Mouse (Mus musculus) kidney, embryonic 14.5 days (tissue): ENCODE data around the gene Rpl22l1. TPM values are rescaled to one million over a fixed set of nuclear protein-coding genes. Genes with fewer than 3 reads are reported as not detected.
"Not testable (repeated sequence)": the region's sequence is repeated elsewhere in the genome, so short reads cannot be mapped to it uniquely, and the experiment has no call there.

Source experiments
- ATAC-seq: fragments of 200-750 bp; cut with Nextera tagmentation; 2 replicates; pipeline ENCODE4 v1.8.0; 2017; ENCODE audit warnings: moderate number of reproducible peaks, mild to moderate bottlenecking, moderate TSS enrichment, moderate library complexity; ENCODE audit not compliant: low FRiP score, low TSS enrichment
- H3K27ac ChIP-seq: fragments of 300-500 bp; sonication (generic); 2 replicates; pipeline ENCODE4 v1.5.1; 2014; ENCODE audit warnings: low read depth, mild to moderate bottlenecking, low read length, moderate library complexity, mixed read lengths
- H3K27me3 ChIP-seq: fragments of 300-500 bp; sonication (generic); 2 replicates; pipeline ENCODE4 v1.6.1; 2014; ENCODE audit warnings: mild to moderate bottlenecking, low read length; ENCODE audit not compliant: control insufficient read depth, insufficient read depth
- H3K36me3 ChIP-seq: fragments of 300-500 bp; sonication (generic); 2 replicates; pipeline ENCODE4 v1.6.1; 2014; ENCODE audit warnings: low read length, mixed read lengths; ENCODE audit not compliant: control insufficient read depth, insufficient read depth
- H3K4me1 ChIP-seq: fragments of 300-500 bp; sonication (generic); 2 replicates; pipeline ENCODE4 v1.6.1; 2014; ENCODE audit warnings: low read length, mixed read lengths; ENCODE audit not compliant: control insufficient read depth, insufficient read depth
- H3K4me2 ChIP-seq: fragments of 300-500 bp; sonication (generic); replicated peaks from 2 replicates; pipeline ENCODE4 v1.6.1; 2014; ENCODE audit warnings: low read depth, mild to moderate bottlenecking, low read length
- H3K4me3 ChIP-seq: fragments of 300-500 bp; sonication (generic); 2 replicates; pipeline ENCODE4 v1.5.1; 2014; ENCODE audit warnings: mild to moderate bottlenecking, low read length
- H3K9ac ChIP-seq: fragments of 300-500 bp; sonication (generic); 2 replicates; pipeline ENCODE4 v1.6.1; 2014; ENCODE audit warnings: low read depth, mild to moderate bottlenecking, low read length, moderate library complexity
- H3K9me3 ChIP-seq: fragments of 300-500 bp; sonication (generic); 2 replicates; pipeline ENCODE4 v1.6.1; 2016; ENCODE audit warnings: low read length; ENCODE audit not compliant: control insufficient read depth
- WGBS: fragments of 180-500 bp; shearing (Covaris S2); extraction: QIAGEN DNeasy Blood & Tissue Kit; methylation state at CpG from one replicate; pipeline ENCODE4 v1.1.7; 2014; 5-methylcytosine and 5-hydroxymethylcytosine counted together
- polyA plus RNA-seq: library from polyadenylated mRNA; unstranded; fragments of >200 nt; fragmentation: Nextera tagmentation; extraction: Ambion mirVana; gene quantifications from 2 replicates; pipeline ENCODE4 v1.2.1, GENCODE M21; 2014

Gene Rpl22l1
- polyA plus RNA-seq: 514 and 811 TPM in 2 replicates

DNA sequence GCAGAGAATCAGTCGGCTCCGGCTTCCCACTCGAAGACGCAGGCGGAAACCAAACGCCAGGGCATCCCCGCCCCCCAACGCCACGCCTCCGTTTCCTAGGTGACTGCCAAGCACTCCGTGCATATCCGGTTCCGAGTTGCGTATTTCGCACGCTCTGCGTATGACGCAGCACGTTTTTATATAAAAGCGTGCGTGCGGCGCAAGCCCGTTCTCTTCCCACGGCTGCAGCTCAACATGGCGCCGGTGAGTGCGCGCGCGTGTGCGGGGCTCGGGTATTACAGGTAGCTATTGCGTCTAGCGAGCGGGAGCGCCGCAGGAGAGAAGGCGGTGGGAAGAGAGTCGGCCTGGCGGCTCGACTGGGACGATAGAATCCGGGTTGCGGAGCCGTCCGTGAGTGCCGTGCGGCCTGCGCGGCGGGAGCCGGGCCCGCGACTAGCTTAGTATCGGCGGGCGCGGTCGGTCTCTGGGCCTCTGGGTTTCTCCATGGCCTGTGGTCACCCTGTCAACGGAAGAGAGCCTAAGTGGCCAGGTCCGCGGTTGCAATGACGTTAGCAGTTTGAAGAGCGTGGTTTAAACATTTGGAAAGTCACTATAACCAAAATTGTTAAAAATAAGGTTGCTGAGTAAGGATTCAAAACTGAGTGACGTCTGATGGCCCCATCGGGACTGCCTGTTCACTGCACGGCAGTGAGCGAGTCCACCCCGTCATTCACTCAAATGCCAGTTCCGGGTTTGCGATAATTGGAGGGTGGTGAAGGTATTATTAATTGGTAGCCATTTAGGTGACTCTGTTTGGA, at the start of gene Rpl22l1:
TSS of gene Rpl22l1 (plus strand) at position 136 of the 797 bp plus-strand sequence.
- Histone ChIP-seq H3K27ac (peak within 1 kb of the TSS; percentile 71), H3K9me3 (no peaks in the 10 kb centered on the region), H3K27me3 (no peaks in the 10 kb centered on the region), H3K4me2 (peak within 1 kb of the TSS; percentile 68), H3K4me3 (peak within 1 kb of the TSS; percentile 92), H3K36me3 (peaks cover 27% of the 10 kb centered on the region), H3K9ac (peak within 1 kb of the TSS; percentile 95), H3K4me1 (no peaks in the 10 kb centered on the region; the same call in 1 of the 2 replicates)
- ATAC-seq: peak; percentile 100
- under 1% methylated on average over 72 of the region's 72 CpGs for WGBS

DNA sequence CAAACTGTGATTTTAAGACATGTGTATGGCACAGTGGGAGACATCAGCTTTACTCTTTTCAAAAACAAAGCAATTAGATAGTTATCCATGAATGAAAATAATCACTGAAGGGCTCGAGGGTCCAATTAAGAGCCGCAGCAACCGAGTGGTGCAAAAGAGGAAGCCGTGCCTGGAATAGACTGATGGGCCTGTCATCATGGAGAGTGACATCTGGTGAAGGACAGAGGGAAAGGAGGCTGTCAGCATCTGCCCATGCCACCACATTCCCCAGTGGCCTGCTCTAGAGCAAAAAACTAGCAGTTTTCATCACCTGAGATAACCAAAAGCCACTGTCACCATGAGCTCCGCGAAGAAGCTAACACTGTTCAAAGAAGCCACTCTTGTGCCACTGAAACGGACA, 49.8 kb upstream of the Rpl22l1 start:
- no peaks in the 10 kb centered on the region for H3K4me1 ChIP-seq
- WGBS: 84% methylated on average over 7 of the region's 7 CpGs
- H3K27me3 ChIP-seq: no peaks in the 10 kb centered on the region
- no peak for ATAC-seq
- no peaks in the 10 kb centered on the region for H3K36me3 ChIP-seq
- no peak overlapping the region for H3K4me2 ChIP-seq
- H3K9me3 ChIP-seq: no peaks in the 10 kb centered on the region
- no peak overlapping the region for H3K27ac ChIP-seq
- H3K9ac ChIP-seq: no peak overlapping the region
- H3K4me3 ChIP-seq: no peak overlapping the region

DNA sequence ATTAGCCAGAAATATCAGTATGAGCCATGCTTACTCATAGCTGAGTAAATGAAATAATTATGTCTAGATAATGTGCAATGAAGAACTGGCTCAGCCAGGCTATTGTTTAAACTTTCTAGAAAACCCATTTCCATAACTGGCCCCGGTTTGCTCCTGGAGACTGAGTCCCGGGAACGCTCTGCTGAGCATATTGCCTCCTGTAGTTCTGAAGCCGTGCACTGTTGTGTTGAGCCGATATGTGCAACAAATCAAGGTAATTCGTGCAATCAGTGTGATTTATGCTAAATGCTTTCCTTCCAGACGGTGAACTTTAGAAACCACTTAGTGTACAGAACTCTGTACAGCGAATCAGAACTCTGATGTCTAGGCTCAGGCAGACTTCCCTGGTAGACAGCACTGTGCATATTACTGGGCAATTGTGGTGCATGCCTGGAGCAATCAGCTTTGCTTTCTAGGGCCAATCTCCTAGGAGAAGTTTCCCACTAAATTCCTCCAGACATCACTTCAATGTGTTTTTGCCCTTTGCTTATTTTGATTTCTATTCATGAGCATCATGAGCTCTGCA, 43.9 kb upstream of the Rpl22l1 start:
- Histone ChIP-seq H3K9me3 (no peaks in the 10 kb centered on the region), H3K4me2 (no peak overlapping the region), H3K36me3 (no peaks in the 10 kb centered on the region), H3K27me3 (no peaks in the 10 kb centered on the region), H3K9ac (no peak overlapping the region), H3K4me1 (no peaks in the 10 kb centered on the region), H3K4me3 (no peak overlapping the region), H3K27ac (no peak overlapping the region)
- ATAC-seq: no peak
- 32% methylated on average over 8 of the region's 8 CpGs for WGBS

DNA sequence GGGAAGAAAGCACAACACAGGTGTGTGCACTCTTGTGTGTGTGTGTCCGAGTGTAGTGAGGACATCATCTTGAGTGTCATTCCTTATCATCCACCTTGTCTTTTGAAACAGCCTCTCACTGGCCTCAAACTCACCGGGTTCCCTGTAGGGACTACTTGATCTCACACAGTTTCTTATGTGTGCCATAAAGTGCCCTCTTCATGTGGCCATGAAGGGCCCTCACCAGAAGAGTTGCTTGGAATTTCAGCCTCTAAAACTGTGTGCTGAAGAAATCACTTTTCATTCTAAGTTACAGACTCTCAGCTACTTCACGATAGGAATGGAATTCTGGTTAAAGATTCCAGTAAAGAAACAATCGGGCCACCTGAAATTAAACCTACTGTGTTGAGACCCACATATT, 38.3 kb upstream of the Rpl22l1 start:
- ATAC-seq: no peak
- H3K4me1 ChIP-seq: no peaks in the 10 kb centered on the region
- 93% methylated on average over 4 of the region's 4 CpGs for WGBS

DNA sequence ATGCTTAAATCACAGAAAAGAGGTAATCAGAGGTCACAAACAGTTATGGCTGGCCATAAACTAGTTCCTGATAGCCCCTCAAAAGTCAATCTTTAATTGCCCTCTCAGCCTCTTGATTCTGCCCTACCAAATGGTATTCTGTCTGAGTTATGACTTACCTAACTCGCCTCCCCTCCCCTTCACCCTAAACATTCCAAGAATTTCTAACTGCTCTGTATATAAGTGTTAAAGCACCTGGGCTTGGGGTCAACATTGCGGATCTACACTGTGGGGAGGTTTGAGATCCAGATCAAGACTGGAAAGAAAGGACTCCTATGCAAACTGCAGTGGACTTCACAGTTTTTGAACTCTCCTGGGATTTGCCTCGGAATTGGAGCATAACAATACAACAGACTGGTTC, 37.0 kb upstream of the Rpl22l1 start:
- H3K36me3 ChIP-seq: no peaks in the 10 kb centered on the region
- H3K9ac ChIP-seq: no peak overlapping the region
- H3K27me3 ChIP-seq: no peaks in the 10 kb centered on the region
- no peaks in the 10 kb centered on the region for H3K4me1 ChIP-seq
- no peak overlapping the region for H3K4me2 ChIP-seq
- H3K4me3 ChIP-seq: no peak overlapping the region
- no peak for ATAC-seq
- WGBS: 57% methylated on average over 3 of the region's 3 CpGs
- H3K27ac ChIP-seq: no peak overlapping the region
- H3K9me3 ChIP-seq: no peaks in the 10 kb centered on the region

More for the DNA sequence above, 38.3 kb upstream of the Rpl22l1 start:
- Histone ChIP-seq H3K9me3 (no peaks in the 10 kb centered on the region), H3K27ac (no peak overlapping the region), H3K36me3 (no peaks in the 10 kb centered on the region), H3K4me3 (no peak overlapping the region), H3K9ac (no peak overlapping the region), H3K27me3 (no peaks in the 10 kb centered on the region), H3K4me2 (no peak overlapping the region)

DNA sequence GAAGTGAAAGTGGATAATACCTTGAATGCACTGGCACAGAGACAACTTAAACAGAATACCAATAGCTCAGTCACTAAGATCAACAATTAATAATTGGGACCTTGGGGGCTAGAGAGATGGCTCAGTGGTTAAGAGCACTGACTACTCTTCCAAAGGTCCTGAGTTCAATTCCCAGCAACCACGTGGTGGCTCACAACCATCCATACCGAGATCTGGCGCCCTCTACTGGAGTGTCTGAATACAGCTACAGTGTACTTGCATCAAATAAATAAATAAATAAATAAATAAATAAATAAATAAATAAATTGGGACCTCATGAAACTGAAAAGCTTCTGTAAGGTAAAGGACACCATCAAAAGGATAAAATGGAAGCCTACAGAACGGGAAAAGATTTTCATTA, 32.3 kb upstream of the Rpl22l1 start:
- not testable (repeated sequence) for H3K4me1 ChIP-seq, H3K9me3 ChIP-seq, ATAC-seq, H3K36me3 ChIP-seq, H3K27ac ChIP-seq, H3K9ac ChIP-seq, H3K4me2 ChIP-seq, H3K27me3 ChIP-seq, H3K4me3 ChIP-seq
- 76% methylated on average over 4 of the region's 4 CpGs for WGBS

DNA sequence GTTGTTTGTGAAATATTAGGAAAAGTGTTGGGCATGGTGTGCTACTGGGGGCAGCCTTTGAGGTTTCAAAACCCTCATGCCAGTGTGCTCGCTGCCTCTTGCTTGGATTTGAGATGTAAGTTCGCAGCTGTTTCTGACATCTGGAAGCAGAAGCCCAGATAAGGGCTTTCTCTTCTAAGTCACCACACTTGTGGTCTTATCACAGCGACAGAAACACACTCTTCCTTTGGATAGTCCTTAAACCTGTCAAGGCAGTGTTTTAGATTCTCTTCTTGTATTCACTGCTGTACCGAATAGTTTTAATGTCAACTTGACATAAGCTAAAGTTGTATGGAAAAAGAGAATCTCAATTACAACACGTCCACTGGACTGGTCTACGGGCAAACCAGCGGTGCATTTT, 29.9 kb upstream of the Rpl22l1 start:
- Histone ChIP-seq H3K27ac (no peak overlapping the region), H3K9ac (no peak overlapping the region), H3K9me3 (no peaks in the 10 kb centered on the region), H3K4me1 (no peaks in the 10 kb centered on the region), H3K27me3 (no peaks in the 10 kb centered on the region), H3K36me3 (no peaks in the 10 kb centered on the region), H3K4me2 (no peak overlapping the region), H3K4me3 (no peak overlapping the region)
- WGBS: 89% methylated on average over 7 of the region's 7 CpGs
- ATAC-seq: no peak

DNA sequence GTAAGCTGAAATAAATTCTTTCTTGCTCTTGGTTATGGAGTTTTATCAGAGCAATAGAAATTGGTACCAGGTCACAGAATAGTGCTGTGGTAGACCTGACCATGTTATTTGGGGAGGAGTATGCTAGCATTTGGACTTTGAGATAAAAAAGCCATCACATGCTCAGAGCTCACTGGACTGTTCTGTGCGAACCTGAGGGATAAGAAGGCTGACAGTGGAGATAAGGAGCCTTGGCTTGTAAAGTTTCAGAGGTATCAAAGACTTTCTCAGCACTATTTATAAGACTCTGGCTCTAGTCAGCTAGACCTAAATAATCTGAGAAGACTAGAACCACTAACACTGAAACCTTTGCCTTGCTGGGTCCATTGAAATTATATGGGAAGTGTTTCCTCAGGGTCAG, 29.3 kb upstream of the Rpl22l1 start:
- Histone ChIP-seq H3K4me3 (no peak overlapping the region), H3K4me2 (no peak overlapping the region), H3K9ac (no peak overlapping the region), H3K9me3 (no peaks in the 10 kb centered on the region), H3K4me1 (no peaks in the 10 kb centered on the region), H3K27ac (no peak overlapping the region), H3K27me3 (no peaks in the 10 kb centered on the region), H3K36me3 (no peaks in the 10 kb centered on the region)
- ATAC-seq: no peak
- 84% methylated on average over 1 of the region's 1 CpGs for WGBS

DNA sequence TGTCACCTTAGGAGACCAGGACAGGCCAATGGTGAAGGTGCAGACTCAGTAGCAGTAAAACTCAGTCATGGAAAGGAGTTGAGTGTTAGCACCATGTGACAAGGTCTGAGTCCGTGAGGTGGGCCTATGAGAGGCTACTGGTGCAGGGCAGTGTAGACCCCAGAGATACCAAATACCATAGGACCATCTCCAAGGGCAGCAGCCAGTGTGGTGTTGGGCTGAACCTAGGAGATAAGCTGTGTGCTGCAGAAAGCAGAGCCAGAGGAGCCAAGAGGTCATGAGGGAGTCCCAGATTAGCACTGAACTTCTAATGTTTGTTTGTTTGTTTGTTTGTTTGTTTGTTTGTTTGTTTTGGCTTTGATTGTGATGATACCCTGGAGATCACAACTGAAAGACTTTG, 28.7 kb upstream of the Rpl22l1 start:
- Histone ChIP-seq H3K9me3 (no peaks in the 10 kb centered on the region), H3K27ac (no peak overlapping the region), H3K36me3 (no peaks in the 10 kb centered on the region), H3K9ac (no peak overlapping the region), H3K4me3 (no peak overlapping the region), H3K4me2 (no peak overlapping the region), H3K27me3 (no peaks in the 10 kb centered on the region), H3K4me1 (no peaks in the 10 kb centered on the region)
- ATAC-seq: no peak
- 80% methylated on average over 1 of the region's 1 CpGs for WGBS
